Mouse (Mus musculus): ENCODE measurements around the gene Gstp3. TPM values are rescaled to one million over a fixed set of nuclear protein-coding genes. Genes with fewer than 3 reads are reported as not detected.

Gstp3 gene
- total and polyA plus RNA-seq, 3 experiments, result 1.4 TPM; not detected in 2

- H3K79me2 ChIP-seq (replicated peaks; ENCODE audit: control insufficient read depth, extremely low read depth, insufficient read depth, poor library complexity, severe bottlenecking), result no peaks in the 10 kb centered on the region
- H3K36me3 ChIP-seq (replicated peaks in 1 of 2; ENCODE audit: control insufficient read depth in 1 of 2, insufficient read depth in 1 of 2, low read length in 1 of 2), result no peaks in the 10 kb centered on the region
- TF ChIP-seq RAD21 (IDR thresholded peaks at IDR 0.05; ENCODE audit: low read depth, low read length) (peak; percentile 58), CTCF (conservative IDR thresholded peaks at IDR 0.05 in 1 of 2, IDR thresholded peaks at IDR 0.05 in 1 of 2; ENCODE audit: low read depth in 2 of 2, low read length in 2 of 2) (peak in 1 of 2 experiments; percentile 57; a peak in 2 of 4 replicates), SMC3 (IDR thresholded peaks at IDR 0.05; ENCODE audit: low read depth, low read length) (peak; percentile 56), USF2 (conservative IDR thresholded peaks at IDR 0.05; ENCODE audit: low read depth, low read length) (no peak), CHD1 (IDR thresholded peaks at IDR 0.05; ENCODE audit: low read depth, low read length) (no peak), GABPA (IDR thresholded peaks at IDR 0.05; ENCODE audit: insufficient replicate concordance, low read depth, low read length) (no peak), POLR2AphosphoS2 (IDR thresholded peaks at IDR 0.05; ENCODE audit: low read depth, low read length) (no peak)
- H3K4me2 ChIP-seq (ENCODE audit: insufficient read depth, low read depth, poor library complexity, severe bottlenecking), result no peak overlapping the region
- H3K9me3 ChIP-seq (replicated peaks; ENCODE audit: low read length), result no peaks in the 10 kb centered on the region
- dilution Hi-C loops (cut with MboI; ENCODE audit: extremely low pct_ligation_motif_present, extremely low pct_unique_long_range_greater_than_20kb, low sequenced_read_pairs), result no loop called here
- no peak overlapping the region for H3K27ac ChIP-seq (ENCODE audit: insufficient read depth, low read depth)
- no peak overlapping the region for H3K4me3 ChIP-seq (replicated peaks in 1 of 3; ENCODE audit: low read depth in 2 of 3, low read length in 2 of 3, poor library complexity in 1 of 3)
- H3K27me3 ChIP-seq (replicated peaks), result peaks cover 74% of the 10 kb centered on the region
- in situ Hi-C loops (cut with MboI; ENCODE audit: low pct_ligation_motif_present, low pct_unique_long_range_greater_than_20kb, low sequenced_read_pairs), result loop anchor here (5.0 kb wide), 2 partner anchors 33 to 68 kb away; no protein-coding TSS in a partner anchor
- no peak for DNase-seq (ENCODE audit: extremely low read depth)
- H3K9ac ChIP-seq (ENCODE audit: insufficient read depth, low read depth), result no peak overlapping the region
- H3K4me1 ChIP-seq (ENCODE audit: control insufficient read depth in 1 of 2, insufficient read depth in 2 of 2), result peaks cover 0 to 8% of the 10 kb centered on the region in 2 experiments; a peak in 2 of 4 replicates
Measured at GRCm38 (mm10) chr19:4084984-4085383, 25.6 kb upstream of the Gstp3 start.

GRCm38 (mm10) chr19:4083826-4084225 is 24.5 kb upstream of the Gstp3 start:
- Histone ChIP-seq H3K4me2 (ENCODE audit: insufficient read depth, low read depth, poor library complexity, severe bottlenecking) (no peak overlapping the region), H3K4me3 (replicated peaks in 1 of 3; ENCODE audit: low read depth in 2 of 3, low read length in 2 of 3, poor library complexity in 1 of 3) (no peak overlapping the region), H3K27me3 (replicated peaks) (peaks cover 79% of the 10 kb centered on the region), H3K27ac (ENCODE audit: insufficient read depth, low read depth) (no peak overlapping the region), H3K9ac (ENCODE audit: insufficient read depth, low read depth) (no peak overlapping the region), H3K4me1 (ENCODE audit: control insufficient read depth in 1 of 2, insufficient read depth in 2 of 2) (peaks cover 0 to 8% of the 10 kb centered on the region in 2 experiments; a peak in 2 of 4 replicates), H3K9me3 (replicated peaks; ENCODE audit: low read length) (no peaks in the 10 kb centered on the region), H3K79me2 (replicated peaks; ENCODE audit: control insufficient read depth, extremely low read depth, insufficient read depth, poor library complexity, severe bottlenecking) (no peaks in the 10 kb centered on the region), H3K36me3 (replicated peaks in 1 of 2; ENCODE audit: control insufficient read depth in 1 of 2, insufficient read depth in 1 of 2, low read length in 1 of 2) (no peaks in the 10 kb centered on the region)
- TF ChIP-seq BHLHE40 (IDR thresholded peaks at IDR 0.05; ENCODE audit: low read depth, low read length), result no peak
- TF ChIP-seq CHD2 (IDR thresholded peaks at IDR 0.05; ENCODE audit: low read length), result no peak
- DNase-seq (ENCODE audit: extremely low read depth), result no peak
- dilution Hi-C loops (cut with MboI; ENCODE audit: extremely low pct_ligation_motif_present, extremely low pct_unique_long_range_greater_than_20kb, low sequenced_read_pairs) (no loop called here), in situ Hi-C loops (cut with MboI; ENCODE audit: low pct_ligation_motif_present, low pct_unique_long_range_greater_than_20kb, low sequenced_read_pairs) (no loop called here)

- TF ChIP-seq IRF4 (IDR thresholded peaks at IDR 0.05; ENCODE audit: low read depth, low read length) (no peak), POLR2A (IDR thresholded peaks at IDR 0.05; ENCODE audit: low read depth, low read length) (no peak), ZC3H11A (IDR thresholded peaks at IDR 0.05; ENCODE audit: low read depth, low read length) (no peak), MYC (IDR thresholded peaks at IDR 0.05; ENCODE audit: low read depth, low read length) (no peak)
- H3K9ac ChIP-seq (ENCODE audit: insufficient read depth, low read depth), result no peak overlapping the region
- H3K9me3 ChIP-seq (replicated peaks; ENCODE audit: low read length), result no peaks in the 10 kb centered on the region
- in situ Hi-C loops (cut with MboI; ENCODE audit: low pct_ligation_motif_present, low pct_unique_long_range_greater_than_20kb, low sequenced_read_pairs), result no loop called here
- H3K4me2 ChIP-seq (ENCODE audit: insufficient read depth, low read depth, poor library complexity, severe bottlenecking), result no peak overlapping the region
- peaks cover 0 to 8% of the 10 kb centered on the region in 2 experiments; a peak in 2 of 4 replicates for H3K4me1 ChIP-seq (ENCODE audit: control insufficient read depth in 1 of 2, insufficient read depth in 2 of 2)
- DNase-seq (ENCODE audit: extremely low read depth), result no peak
- dilution Hi-C loops (cut with MboI; ENCODE audit: extremely low pct_ligation_motif_present, extremely low pct_unique_long_range_greater_than_20kb, low sequenced_read_pairs), result no loop called here
- H3K27ac ChIP-seq (ENCODE audit: insufficient read depth, low read depth), result no peak overlapping the region
- no peak overlapping the region for H3K4me3 ChIP-seq (replicated peaks in 1 of 3; ENCODE audit: low read depth in 2 of 3, low read length in 2 of 3, poor library complexity in 1 of 3)
- peaks cover 76% of the 10 kb centered on the region for H3K27me3 ChIP-seq (replicated peaks)
- no peaks in the 10 kb centered on the region for H3K36me3 ChIP-seq (replicated peaks in 1 of 2; ENCODE audit: control insufficient read depth in 1 of 2, insufficient read depth in 1 of 2, low read length in 1 of 2)
- H3K79me2 ChIP-seq (replicated peaks; ENCODE audit: control insufficient read depth, extremely low read depth, insufficient read depth, poor library complexity, severe bottlenecking), result no peaks in the 10 kb centered on the region
Measured at GRCm38 (mm10) chr19:4083316-4083715, 23.9 kb upstream of the Gstp3 start.

Measured in CH12.LX (cell line).